Mouse (Mus musculus) brain, embryonic 14.5 days (tissue): ENCODE results near the gene Tenm3.

Experiments
- CTCF ChIP-seq: fragments of 200-500 bp; IDR thresholded peaks from 2 replicates; pipeline ENCODE4 v1.5.1; 2012; ENCODE audit warnings: inconsistent platforms, mild to moderate bottlenecking, moderate library complexity, borderline replicate concordance; ENCODE audit not compliant: insufficient read depth, insufficient read length; ENCODE audit errors: extremely low read depth
- POLR2A ChIP-seq: fragments of 200-500 bp; IDR thresholded peaks from 2 replicates; pipeline ENCODE4 v1.6.1; 2012; ENCODE audit warnings: mild to moderate bottlenecking, inconsistent platforms, borderline replicate concordance; ENCODE audit not compliant: poor library complexity, insufficient read depth, insufficient read length, severe bottlenecking; ENCODE audit errors: extremely low read depth

GRCm38 (mm10) chr8:48204114-48204837 is 639.5 kb downstream of the Tenm3 start:
- TF ChIP-seq CTCF (no peak), POLR2A (no peak)
